Comparison of ENCODE assay signal across 10 mouse cellular contexts in genomic region chr17:35698501-35698883, GRCm38 (mm10). TPM values are rescaled to one million over a fixed set of nuclear protein-coding genes. Genes with fewer than 3 reads are reported as not detected.
A peak's percentile ranks its signal among the peaks of the same experiment; 100 is the strongest.
DNase-seq lines count a peak whose midpoint lies in the region; ATAC-seq and TF ChIP-seq lines count a peak whose summit lies in the region.
"Had no signal": no experiment of that assay in that cellular context is flagged by ENCODE, and none has a peak within 500 bp of the region (broad histone marks: within the 10 kb centered on the region; RNA-seq: fewer than 3 reads in every experiment).

No protein-coding gene starts in this region.

- DNase-seq in heart, postnatal 0 days (ENCODE audit: low spot score) = no peak
- no peak for DNase-seq in heart, postnatal 4 days
- DNase-seq in cerebellum, postnatal 10 days = no peak
- DNase-seq in cerebellum, adult 8-10 months = no peak

- no peak for ATAC-seq in heart, postnatal 0 days (ENCODE audit: insufficient read depth, low read depth)
- no peak for ATAC-seq in embryonic facial prominence, embryonic 12.5 days (ENCODE audit: insufficient number of reproducible peaks, insufficient read depth, low FRiP score, low TSS enrichment)
- no peak for ATAC-seq in hindbrain, embryonic 13.5 days (ENCODE audit: low FRiP score)
- ATAC-seq in midbrain, embryonic 16.5 days = no peak
- no peak for ATAC-seq in megakaryocyte-erythroid progenitor cell, adult 5-6 weeks (replicated peaks; ENCODE audit: low FRiP score, low TSS enrichment, poor library complexity, severe bottlenecking)

- H3K27ac ChIP-seq in heart, postnatal 0 days (ENCODE audit: low read depth) = peak overlapping the region; percentile 82
- peak overlapping the region; percentile 86 for H3K27ac ChIP-seq in embryonic facial prominence, embryonic 12.5 days
- peak overlapping the region; percentile 99 for H3K27ac ChIP-seq in hindbrain, embryonic 13.5 days
- H3K27ac ChIP-seq in midbrain, embryonic 16.5 days (ENCODE audit: low read length) = peak overlapping the region; percentile 98

- TF ChIP-seq EP300 in heart, postnatal 0 days (IDR thresholded peaks at IDR 0.05; ENCODE audit: low read depth) = no peak

- H3K9me3 ChIP-seq in heart, postnatal 0 days (replicated peaks; ENCODE audit: control insufficient read depth, low read length) = no peaks in the 10 kb centered on the region
- 0 out of 2 replicates have a peak, but pooled peaks cover 3% of the 10 kb centered on the region for H3K9me3 ChIP-seq in embryonic facial prominence, embryonic 12.5 days
- no peaks in the 10 kb centered on the region for H3K9me3 ChIP-seq in hindbrain, embryonic 13.5 days
- no peaks in the 10 kb centered on the region for H3K9me3 ChIP-seq in midbrain, embryonic 16.5 days (replicated peaks; ENCODE audit: control insufficient read depth, low read length, poor library complexity, severe bottlenecking)

- 0 out of 2 replicates have a peak, but pooled peaks cover 3% of the 10 kb centered on the region for H3K27me3 ChIP-seq in heart, postnatal 0 days (ENCODE audit: control insufficient read depth, insufficient read depth, low read length)
- peaks cover 14% of the 10 kb centered on the region for H3K27me3 ChIP-seq in embryonic facial prominence, embryonic 12.5 days
- no peaks in the 10 kb centered on the region for H3K27me3 ChIP-seq in hindbrain, embryonic 13.5 days
- H3K27me3 ChIP-seq in midbrain, embryonic 16.5 days (ENCODE audit: control insufficient read depth, insufficient read depth, low read depth, low read length) = no peaks in the 10 kb centered on the region

- H3K9ac ChIP-seq in heart, postnatal 0 days (replicated peaks; ENCODE audit: low read depth, low read length) = 0 out of 2 replicates have a peak overlapping the region, but pooled peaks have one; percentile 40
- H3K9ac ChIP-seq in embryonic facial prominence, embryonic 12.5 days = peak overlapping the region; percentile 47
- peak overlapping the region; percentile 80 for H3K9ac ChIP-seq in hindbrain, embryonic 13.5 days
- peak overlapping the region; percentile 83 for H3K9ac ChIP-seq in midbrain, embryonic 16.5 days (ENCODE audit: low read depth, low read length)

- H3K4me2 ChIP-seq in heart, postnatal 0 days (ENCODE audit: low read depth, low read length) = peak overlapping the region; percentile 59
- H3K4me2 ChIP-seq in embryonic facial prominence, embryonic 12.5 days (replicated peaks) = peak overlapping the region; percentile 59
- peak overlapping the region; percentile 76 for H3K4me2 ChIP-seq in hindbrain, embryonic 13.5 days
- peak overlapping the region; percentile 94 for H3K4me2 ChIP-seq in midbrain, embryonic 16.5 days (ENCODE audit: low read length)

- no peak for TF ChIP-seq CTCF in heart, postnatal 0 days (IDR thresholded peaks at IDR 0.05; ENCODE audit: low read depth)

- peak overlapping the region; percentile 34 for H3K4me3 ChIP-seq in heart, postnatal 0 days (ENCODE audit: low read depth, low read length)
- H3K4me3 ChIP-seq in embryonic facial prominence, embryonic 12.5 days = peak overlapping the region; percentile 33
- H3K4me3 ChIP-seq in hindbrain, embryonic 13.5 days = peak overlapping the region; percentile 77
- peak overlapping the region; percentile 45 for H3K4me3 ChIP-seq in midbrain, embryonic 16.5 days (ENCODE audit: low read depth, low read length)

- H3K4me1 ChIP-seq in heart, postnatal 0 days (ENCODE audit: control insufficient read depth, insufficient read depth) = peaks cover 18% of the 10 kb centered on the region
- peaks cover 54% of the 10 kb centered on the region for H3K4me1 ChIP-seq in embryonic facial prominence, embryonic 12.5 days
- peaks cover 61% of the 10 kb centered on the region for H3K4me1 ChIP-seq in hindbrain, embryonic 13.5 days (replicated peaks)
- H3K4me1 ChIP-seq in midbrain, embryonic 16.5 days (ENCODE audit: control insufficient read depth, insufficient read depth, low read length) = peaks cover 43% of the 10 kb centered on the region

- WGBS in heart, postnatal 0 days = 25% methylated on average over 5 of the region's 5 CpGs
- 38% methylated on average over 5 of the region's 5 CpGs for WGBS in embryonic facial prominence, embryonic 12.5 days
- 18% methylated on average over 5 of the region's 5 CpGs for WGBS in hindbrain, embryonic 13.5 days
- 15% methylated on average over 5 of the region's 5 CpGs for WGBS in midbrain, embryonic 16.5 days

- peaks cover 10% of the 10 kb centered on the region for H3K36me3 ChIP-seq in heart, postnatal 0 days (replicated peaks; ENCODE audit: control insufficient read depth, insufficient read depth, low read length)
- peaks cover 11% of the 10 kb centered on the region for H3K36me3 ChIP-seq in embryonic facial prominence, embryonic 12.5 days
- peaks cover 17% of the 10 kb centered on the region for H3K36me3 ChIP-seq in hindbrain, embryonic 13.5 days
- H3K36me3 ChIP-seq in midbrain, embryonic 16.5 days (ENCODE audit: control insufficient read depth, insufficient read depth, low read length) = peaks cover under 1% of the 10 kb centered on the region; the same call in 1 of the 2 replicates

RNA-seq across cellular contexts. Expression of gene Ddr1, which starts 5.9 kb away (rescaled TPM):
- total RNA-seq in heart, postnatal 0 days (2014; rRNA removed; ENCODE audit: low replicate concordance) = 105 and 206 TPM in 2 replicates
- polyA plus RNA-seq in heart, postnatal 0 days (2015; fragmentation: Nextera tagmentation; extraction: Ambion mirVana) = 63.9 and 71.8 TPM in 2 replicates
- total RNA-seq in heart, postnatal 4 days (2021) = 100 to 1,000 TPM; 107 to 113 TPM
- polyA plus RNA-seq in embryonic facial prominence, embryonic 12.5 days (2016; fragmentation: Nextera tagmentation; extraction: Ambion mirVana) = 62.6 and 63.0 TPM in 2 replicates
- 128 and 140 TPM in 2 replicates for polyA plus RNA-seq in hindbrain, embryonic 13.5 days (2015; fragmentation: Nextera tagmentation; extraction: Ambion mirVana)
- 87.8 and 103 TPM in 2 replicates for polyA plus RNA-seq in midbrain, embryonic 16.5 days (2015; fragmentation: Nextera tagmentation; extraction: Ambion mirVana)
- not detected in 2 replicates for total RNA-seq in megakaryocyte-erythroid progenitor cell, adult 5-6 weeks (2014; fragmentation: Nextera tagmentation)
- not detected in 2 replicates for total RNA-seq in megakaryocyte-erythroid progenitor cell, adult 5-6 weeks (2017)

RNA-seq across cellular contexts. Expression of gene Gtf2h4, which starts 25.0 kb away (rescaled TPM):
- total RNA-seq in heart, postnatal 0 days (2014; rRNA removed; ENCODE audit: low replicate concordance) = 21.0 and 24.2 TPM in 2 replicates
- 18.0 and 21.2 TPM in 2 replicates for polyA plus RNA-seq in heart, postnatal 0 days (2015; fragmentation: Nextera tagmentation; extraction: Ambion mirVana)
- total RNA-seq in heart, postnatal 4 days (2021) = 10 to 100 TPM; 19.4 to 20.9 TPM
- polyA plus RNA-seq in embryonic facial prominence, embryonic 12.5 days (2016; fragmentation: Nextera tagmentation; extraction: Ambion mirVana) = 48.6 and 51.5 TPM in 2 replicates
- polyA plus RNA-seq in hindbrain, embryonic 13.5 days (2015; fragmentation: Nextera tagmentation; extraction: Ambion mirVana) = 27.6 and 29.2 TPM in 2 replicates
- 26.5 and 27.3 TPM in 2 replicates for polyA plus RNA-seq in midbrain, embryonic 16.5 days (2015; fragmentation: Nextera tagmentation; extraction: Ambion mirVana)
- 30.3 and 52.4 TPM in 2 replicates for total RNA-seq in megakaryocyte-erythroid progenitor cell, adult 5-6 weeks (2014; fragmentation: Nextera tagmentation)
- 35.0 and 40.6 TPM in 2 replicates for total RNA-seq in megakaryocyte-erythroid progenitor cell, adult 5-6 weeks (2017)

RNA-seq across cellular contexts. Expression of gene Vars2, which starts 31.1 kb away (rescaled TPM):
- total RNA-seq in heart, postnatal 0 days (2014; rRNA removed; ENCODE audit: low replicate concordance) = 25.5 and 59.8 TPM in 2 replicates
- 9.4 and 9.8 TPM in 2 replicates for polyA plus RNA-seq in heart, postnatal 0 days (2015; fragmentation: Nextera tagmentation; extraction: Ambion mirVana)
- 10 to 100 TPM; 29.0 to 29.2 TPM for total RNA-seq in heart, postnatal 4 days (2021)
- polyA plus RNA-seq in embryonic facial prominence, embryonic 12.5 days (2016; fragmentation: Nextera tagmentation; extraction: Ambion mirVana) = 18.5 and 23.6 TPM in 2 replicates
- polyA plus RNA-seq in hindbrain, embryonic 13.5 days (2015; fragmentation: Nextera tagmentation; extraction: Ambion mirVana) = 11.8 and 14.0 TPM in 2 replicates
- polyA plus RNA-seq in midbrain, embryonic 16.5 days (2015; fragmentation: Nextera tagmentation; extraction: Ambion mirVana) = 15.1 and 15.3 TPM in 2 replicates
- 32.5 and 44.2 TPM in 2 replicates for total RNA-seq in megakaryocyte-erythroid progenitor cell, adult 5-6 weeks (2014; fragmentation: Nextera tagmentation)
- 8.3 and 19.1 TPM in 2 replicates for total RNA-seq in megakaryocyte-erythroid progenitor cell, adult 5-6 weeks (2017)

RNA-seq across cellular contexts. Expression of gene Mucl3, which starts 55.0 kb away (rescaled TPM):
- not detected in 2 replicates for total RNA-seq in heart, postnatal 0 days (2014; rRNA removed; ENCODE audit: low replicate concordance)
- not detected in 2 replicates for polyA plus RNA-seq in heart, postnatal 0 days (2015; fragmentation: Nextera tagmentation; extraction: Ambion mirVana)
- not detected for total RNA-seq in heart, postnatal 4 days (2021)
- 0.08 and 0.11 TPM in 2 replicates for polyA plus RNA-seq in embryonic facial prominence, embryonic 12.5 days (2016; fragmentation: Nextera tagmentation; extraction: Ambion mirVana)
- 0.14 TPM in 1 of 2 replicates, not detected in the other for polyA plus RNA-seq in hindbrain, embryonic 13.5 days (2015; fragmentation: Nextera tagmentation; extraction: Ambion mirVana)
- polyA plus RNA-seq in midbrain, embryonic 16.5 days (2015; fragmentation: Nextera tagmentation; extraction: Ambion mirVana) = 0.07 and 0.14 TPM in 2 replicates
- not detected in 2 replicates for total RNA-seq in megakaryocyte-erythroid progenitor cell, adult 5-6 weeks (2014; fragmentation: Nextera tagmentation)
- total RNA-seq in megakaryocyte-erythroid progenitor cell, adult 5-6 weeks (2017) = not detected in 2 replicates
- total RNA-seq: layer of hippocampus, postnatal 36 days had no signal
- polyA plus RNA-seq: spleen, adult 2 months had no signal
